Mouse (Mus musculus) left cerebral cortex, postnatal 25 days (tissue): Measurements from ENCODE around the gene Stk40. TPM values are rescaled to one million over a fixed set of nuclear protein-coding genes. Genes with fewer than 3 reads are reported as not detected.
"Not testable (repeated sequence)": the region's sequence is repeated elsewhere in the genome, so short reads cannot be mapped to it uniquely, and the experiment has no call there.

Source experiments
- DNase-seq, 2 experiments: peaks; one replicate each; pipeline ENCODE4 v3.0.0; 2022; ENCODE audit warnings: low spot score in 2 of 2, mixed read lengths in 1 of 2
- intact Hi-C: fragments of 180-260 bp; cut with DNase I; formaldehyde crosslinking; loops from one replicate; pipeline ENCODE4 v1.15.1; 2025
- total RNA-seq, 2 experiments: library from RNA; stranded (reverse); gene quantifications; 2 replicates each; pipeline ENCODE4 v1.2.3; 2021

Gene Stk40
- 10 to 100 TPM; 33.9 to 35.6 TPM for total RNA-seq

GRCm38 (mm10) chr4:126103590-126104068, at the start of gene Stk40:
Gene Stk40 (plus strand): TSS chr4:126103957.
- intact Hi-C loops: loop anchor here (2.0 to 5.0 kb wide), 2 partner anchors 15 to 154 kb away; partner anchors contain the start of gene Map7d1
- DNase-seq: peak; percentile 94 to 98

- DNase-seq: no peak
- intact Hi-C loops: no loop called here
These were observed 46.3 kb upstream of the Stk40 start for GRCm38 (mm10) chr4:126057207-126058133.

- peak; percentile 96 to 98 for DNase-seq
- intact Hi-C loops: no loop called here
These were observed 45.4 kb upstream of the Stk40 start, which contains the start of gene Oscp1 for GRCm38 (mm10) chr4:126058134-126058996. Gene Oscp1 (plus strand): TSS chr4:126058565.

GRCm38 (mm10) chr4:126058997-126059362, 44.8 kb upstream of the Stk40 start:
- intact Hi-C loops: no loop called here
- DNase-seq: peak; percentile 65 to 94

- DNase-seq: peak; percentile 31 to 45
- intact Hi-C loops: no loop called here
These were observed 40.9 kb upstream of the Stk40 start for GRCm38 (mm10) chr4:126062856-126063255.

- DNase-seq: peak; percentile 30 to 62
- intact Hi-C loops: no loop called here
These were observed 38.5 kb upstream of the Stk40 start for GRCm38 (mm10) chr4:126065241-126065640.

- DNase-seq: peak in 1 of 2 experiments; percentile 33
- intact Hi-C loops: no loop called here
These were observed 36.2 kb upstream of the Stk40 start for GRCm38 (mm10) chr4:126067401-126068077.

GRCm38 (mm10) chr4:126068842-126069241, 34.9 kb upstream of the Stk40 start:
- DNase-seq: no peak
- intact Hi-C loops: no loop called here

- no peak for DNase-seq
- intact Hi-C loops: no loop called here
These were observed 25.9 kb upstream of the Stk40 start for GRCm38 (mm10) chr4:126077833-126078232.

GRCm38 (mm10) chr4:126079266-126079665, 24.5 kb upstream of the Stk40 start:
- intact Hi-C loops: no loop called here
- no peak for DNase-seq

- DNase-seq: no peak
- intact Hi-C loops: no loop called here
These were observed 22.2 kb upstream of the Stk40 start for GRCm38 (mm10) chr4:126081601-126082000.

- no peak for DNase-seq
- intact Hi-C loops: no loop called here
These were observed 20.7 kb upstream of the Stk40 start for GRCm38 (mm10) chr4:126083021-126083420.

- intact Hi-C loops: no loop called here
These were observed 19.4 kb upstream of the Stk40 start for GRCm38 (mm10) chr4:126084382-126084781.

GRCm38 (mm10) chr4:126085996-126086576, 17.7 kb upstream of the Stk40 start:
- intact Hi-C loops: loop anchor here (1.0 to 5.0 kb wide), 2 partner anchors 28 to 71 kb away; no protein-coding TSS in a partner anchor
- peak; percentile 77 to 85 for DNase-seq

More at GRCm38 (mm10) chr4:126084382-126084781, 19.4 kb upstream of the Stk40 start:
- no peak for DNase-seq

- DNase-seq: no peak
- intact Hi-C loops: no loop called here
These were observed 13.5 kb upstream of the Stk40 start for GRCm38 (mm10) chr4:126090101-126090847.

GRCm38 (mm10) chr4:126090848-126091124, 13.0 kb upstream of the Stk40 start:
- intact Hi-C loops: no loop called here
- DNase-seq: no peak

- intact Hi-C loops: no loop called here
- DNase-seq: no peak
These were observed 11.9 kb upstream of the Stk40 start for GRCm38 (mm10) chr4:126091873-126092272.

GRCm38 (mm10) chr4:126095622-126096430, 7.9 kb upstream of the Stk40 start:
- intact Hi-C loops, DNase-seq: not testable (repeated sequence)
